Mouse (Mus musculus) hindbrain, embryonic 11.5 days (tissue): Measurements from ENCODE around the gene Fcho1. TPM values are rescaled to one million over a fixed set of nuclear protein-coding genes. Genes with fewer than 3 reads are reported as not detected.

Experiments used
- polyA plus RNA-seq: library from polyadenylated mRNA; unstranded; fragments of >200 nt; fragmentation: Nextera tagmentation; extraction: Ambion mirVana; gene quantifications from 2 replicates; pipeline ENCODE4 v1.2.1, GENCODE M21; 2014

Fcho1 gene
- polyA plus RNA-seq, 1 experiment from 2014 or later = 15.0 TPM

Other genes with a start within 250 kb of the Fcho1 start
- gene Ano8, start 239.8 kb downstream of the Fcho1 start, polyA plus RNA-seq = 5.1 and 5.8 TPM in 2 replicates
- 3.7 and 3.8 TPM in 2 replicates for gene Gtpbp3, start 237.6 kb downstream of the Fcho1 start, polyA plus RNA-seq
- 35.3 and 37.2 TPM in 2 replicates for gene Plvap, start 214.0 kb downstream of the Fcho1 start, polyA plus RNA-seq
- gene Ccdc194, start 200.0 kb downstream of the Fcho1 start, polyA plus RNA-seq = 0.51 and 0.71 TPM in 2 replicates
- gene Bst2, start 188.3 kb downstream of the Fcho1 start, polyA plus RNA-seq = 2.2 and 5.7 TPM in 2 replicates
- 54.3 and 61.1 TPM in 2 replicates for gene Mvb12a, start 182.8 kb downstream of the Fcho1 start, polyA plus RNA-seq
- gene Tmem221, start 166.8 kb downstream of the Fcho1 start, polyA plus RNA-seq = 0.28 and 0.47 TPM in 2 replicates
- gene Nxnl1, start 159.1 kb downstream of the Fcho1 start, polyA plus RNA-seq = not detected in 2 replicates
- gene Slc27a1, start 156.8 kb downstream of the Fcho1 start, polyA plus RNA-seq = 13.7 and 18.2 TPM in 2 replicates
- gene Pgls, start 133.5 kb downstream of the Fcho1 start, polyA plus RNA-seq = 228 TPM in 2 replicates
- 3.3 and 3.6 TPM in 2 replicates for gene Fam129c, start 128.1 kb downstream of the Fcho1 start, polyA plus RNA-seq
- gene Colgalt1, start 114.7 kb downstream of the Fcho1 start, polyA plus RNA-seq = 41.3 and 42.5 TPM in 2 replicates
- 7.3 and 9.1 TPM in 2 replicates for gene Unc13a, start 54.0 kb downstream of the Fcho1 start, polyA plus RNA-seq
- 0.99 and 1.4 TPM in 2 replicates for gene Jak3, start 49.4 kb downstream of the Fcho1 start, polyA plus RNA-seq
- 0.35 and 0.37 TPM in 2 replicates for gene Insl3, start 36.5 kb downstream of the Fcho1 start, polyA plus RNA-seq
- 0.36 and 0.45 TPM in 2 replicates for gene B3gnt3, start 23.9 kb downstream of the Fcho1 start, polyA plus RNA-seq
- gene Zfp709, start 156.3 kb upstream of the Fcho1 start, polyA plus RNA-seq = 6.6 and 8.2 TPM in 2 replicates
- gene Zfp882, start 182.9 kb upstream of the Fcho1 start, polyA plus RNA-seq = 9.1 and 12.4 TPM in 2 replicates
- gene Zfp617, start 182.9 kb upstream of the Fcho1 start, polyA plus RNA-seq = 40.2 and 43.5 TPM in 2 replicates
- 21.4 and 27.0 TPM in 2 replicates for gene Zfp961, start 225.3 kb upstream of the Fcho1 start, polyA plus RNA-seq